Mouse (Mus musculus): ENCODE measurements at regions not wholly inside any gene's neighbourhood (a gene's known extent, or its start where the extent isn't known, plus 50 kb on each side); places are given as distances from the start of the nearest gene placed in this dataset.
"Not testable (repeated sequence)": the region's sequence is repeated elsewhere in the genome, so short reads cannot be mapped to it uniquely, and the experiment has no call there.

- no peak for ATAC-seq
These were observed 152.6 kb upstream of the Frmd4a start for GRCm38 (mm10) chr2:3864872-3865271.

- ATAC-seq: not testable (repeated sequence)
These were observed 150.8 kb upstream of the Frmd4a start for GRCm38 (mm10) chr2:3866736-3867135.

GRCm38 (mm10) chr2:3869701-3870100 lies 147.8 kb upstream of the Frmd4a start:
- no peak for ATAC-seq

- no peak for ATAC-seq
These were observed 145.8 kb upstream of the Frmd4a start for GRCm38 (mm10) chr2:3871748-3872147.

GRCm38 (mm10) chr2:3887000-3887399 lies 130.5 kb upstream of the Frmd4a start:
- no peak for ATAC-seq

GRCm38 (mm10) chr2:3887845-3888433 lies 129.6 kb upstream of the Frmd4a start:
- ATAC-seq: no peak

- ATAC-seq: no peak
These were observed 128.1 kb upstream of the Frmd4a start for GRCm38 (mm10) chr2:3889381-3889780.

- ATAC-seq: no peak
These were observed 127.1 kb upstream of the Frmd4a start for GRCm38 (mm10) chr2:3890462-3890861.

- no peak for ATAC-seq
These were observed 110.5 kb upstream of the Frmd4a start for GRCm38 (mm10) chr2:3907026-3907425.

GRCm38 (mm10) chr2:3908192-3908591 lies 109.3 kb upstream of the Frmd4a start:
- no peak for ATAC-seq

- ATAC-seq: no peak
These were observed 107.2 kb upstream of the Frmd4a start for GRCm38 (mm10) chr2:3910086-3910891.

- no peak for ATAC-seq
These were observed 102.4 kb upstream of the Frmd4a start for GRCm38 (mm10) chr2:3915141-3915540.

- no peak for ATAC-seq
These were observed 101.2 kb upstream of the Frmd4a start for GRCm38 (mm10) chr2:3916365-3916764.

- no peak for ATAC-seq
These were observed 99.4 kb upstream of the Frmd4a start for GRCm38 (mm10) chr2:3918156-3918555.

GRCm38 (mm10) chr2:3919893-3920292 lies 97.6 kb upstream of the Frmd4a start:
- no peak for ATAC-seq

- ATAC-seq: not testable (repeated sequence)
These were observed 96.4 kb upstream of the Frmd4a start for GRCm38 (mm10) chr2:3921084-3921483.

GRCm38 (mm10) chr2:3922739-3923138 lies 94.8 kb upstream of the Frmd4a start:
- no peak for ATAC-seq

GRCm38 (mm10) chr2:3924696-3925095 lies 92.8 kb upstream of the Frmd4a start:
- no peak for ATAC-seq

GRCm38 (mm10) chr2:3925199-3925598 lies 92.3 kb upstream of the Frmd4a start:
- ATAC-seq: no peak

- ATAC-seq: no peak
These were observed 91.4 kb upstream of the Frmd4a start for GRCm38 (mm10) chr2:3926129-3926528.

GRCm38 (mm10) chr2:3927141-3927810 lies 90.2 kb upstream of the Frmd4a start:
- ATAC-seq: no peak

- no peak for ATAC-seq
These were observed 89.7 kb upstream of the Frmd4a start for GRCm38 (mm10) chr2:3927853-3928252.

GRCm38 (mm10) chr2:3930650-3931049 lies 86.9 kb upstream of the Frmd4a start:
- ATAC-seq: no peak

- no peak for ATAC-seq
These were observed 76.7 kb upstream of the Frmd4a start for GRCm38 (mm10) chr2:3940786-3941185.

All from activated CD4-positive, CD25-positive, alpha-beta regulatory T cell, adult 4 months (primary cell).